Mouse (Mus musculus): ENCODE results near the gene Slc7a5. TPM values are rescaled to one million over a fixed set of nuclear protein-coding genes. Genes with fewer than 3 reads are reported as not detected.

The Slc7a5 gene
- polyA plus RNA-seq, 2 experiments from 2014 or later = 1.8 to 3.3 TPM

DNA sequence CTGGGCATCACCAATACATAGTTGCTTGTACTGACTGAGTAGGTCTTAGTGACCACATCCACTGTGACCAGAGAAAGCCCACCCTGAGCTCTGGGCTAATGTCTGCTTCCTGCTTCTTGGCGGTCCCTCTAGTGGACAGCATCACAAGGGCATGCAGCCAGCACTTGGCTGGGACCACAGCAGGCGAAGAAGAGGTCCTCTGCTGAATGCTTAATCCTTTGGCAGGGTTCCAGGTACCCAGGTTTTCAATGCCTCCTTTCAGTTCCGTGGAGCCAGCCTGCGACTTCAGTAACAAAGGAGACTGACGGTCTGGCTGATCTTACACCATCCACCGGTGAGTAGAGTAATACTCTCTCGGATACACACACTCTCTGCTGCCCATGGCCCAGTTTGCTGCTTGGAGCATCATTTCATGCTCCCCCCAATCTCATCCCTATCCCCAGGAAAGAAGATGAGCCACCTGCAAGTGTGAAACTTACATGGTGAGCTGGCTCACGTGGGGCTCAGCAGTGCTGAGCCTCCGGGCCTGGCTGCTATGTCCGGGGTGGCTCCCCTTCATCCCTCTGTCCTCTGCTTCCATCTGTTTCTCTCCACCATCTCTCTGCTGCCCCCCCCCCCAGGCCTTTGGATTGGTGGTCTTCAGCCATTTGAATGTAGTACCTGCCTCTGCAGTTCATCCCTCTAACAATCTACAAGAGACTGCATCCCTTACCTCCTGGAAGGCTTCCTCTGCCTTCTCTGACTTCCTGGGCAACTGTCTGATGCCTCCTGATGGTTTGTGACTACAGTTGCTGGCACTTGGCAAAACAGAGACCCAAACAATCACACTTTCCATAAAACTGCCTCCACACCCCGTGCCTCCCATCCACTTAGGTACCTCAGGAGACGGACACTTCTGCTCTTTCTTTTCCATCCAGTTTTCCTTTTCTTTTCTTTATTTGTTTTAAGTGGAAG, 28.1 kb upstream of the Slc7a5 start:
- ATAC-seq = no peak

DNA sequence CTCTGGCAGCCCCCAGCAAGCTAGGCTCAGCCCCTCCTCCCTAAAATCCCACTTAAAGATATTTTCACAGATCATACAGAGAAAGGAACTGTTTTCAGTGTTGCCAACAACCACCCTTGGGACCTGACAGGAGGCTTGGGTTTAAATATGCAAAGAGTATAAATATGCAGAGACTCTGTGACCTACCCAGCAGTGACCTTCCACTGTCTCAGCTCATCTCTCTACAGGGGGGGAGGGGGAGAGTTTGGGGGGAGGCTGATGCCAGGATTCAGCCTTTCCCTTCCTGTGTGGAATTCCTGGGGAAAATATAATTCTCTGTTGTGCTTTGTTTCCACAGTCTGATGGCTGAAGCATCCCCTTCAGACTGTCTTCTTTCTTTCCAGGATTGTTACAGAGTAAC, 27.4 kb upstream of the Slc7a5 start:
- no peak for ATAC-seq

DNA sequence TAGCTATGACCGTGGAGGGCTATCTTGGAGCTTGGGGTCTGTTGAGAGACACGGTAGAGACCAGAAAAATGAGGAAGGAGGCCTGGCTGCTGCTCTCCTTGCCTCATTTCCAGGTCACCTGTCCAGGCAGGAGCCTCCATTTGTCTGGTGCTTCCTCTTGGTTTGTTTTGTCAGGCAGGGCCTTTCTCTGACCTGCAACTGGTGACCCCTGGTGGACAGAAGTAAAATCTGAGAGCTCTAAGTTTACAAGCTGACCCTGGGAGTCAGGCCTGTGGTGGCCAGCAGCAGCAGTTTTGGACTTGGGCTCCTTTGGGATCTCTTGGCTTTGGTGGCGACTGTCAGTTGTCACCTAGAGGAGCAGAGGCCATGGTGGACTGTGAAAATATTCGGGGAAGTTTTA, 27.0 kb upstream of the Slc7a5 start:
- no peak for ATAC-seq

DNA sequence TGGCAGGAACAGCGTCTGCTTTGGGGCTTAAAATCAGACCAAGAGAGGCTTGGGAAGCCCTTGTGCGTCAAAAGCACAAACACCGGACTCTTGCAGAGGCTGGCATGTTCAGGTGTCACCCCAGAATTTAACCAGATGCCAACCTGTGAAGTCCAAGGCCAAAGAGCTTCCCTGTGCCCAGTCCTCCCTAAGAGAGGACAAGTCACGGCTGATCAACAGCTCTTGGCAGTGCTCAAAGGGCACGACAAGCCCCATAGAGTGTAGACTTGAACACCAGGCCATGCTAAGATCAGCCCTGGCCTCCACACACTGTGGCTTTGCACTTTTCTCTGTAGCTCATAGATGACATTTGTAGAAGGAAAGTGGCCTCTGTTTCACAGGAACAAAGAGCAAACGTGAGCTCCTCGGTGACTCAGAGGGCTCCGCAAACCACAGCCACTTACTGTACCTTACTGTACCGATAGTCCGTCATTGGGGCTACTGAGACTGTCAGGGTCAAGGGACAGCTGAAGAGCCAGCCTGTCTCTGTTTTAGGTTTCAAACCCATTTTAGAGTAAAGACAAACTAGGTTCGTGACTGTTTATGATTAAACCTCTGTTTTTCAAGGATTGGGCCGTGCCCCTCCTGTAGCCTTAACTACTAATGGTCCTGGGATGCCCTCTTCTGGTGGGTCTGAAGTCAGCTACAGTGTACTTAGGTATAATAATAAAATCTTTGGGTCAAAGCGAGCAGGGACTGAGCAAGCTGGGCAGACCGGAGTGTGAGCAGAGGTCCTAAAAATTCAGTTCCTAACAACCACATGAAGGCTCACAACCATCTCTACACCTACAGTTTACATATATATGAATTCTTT, 25.4 kb upstream of the Slc7a5 start:
- no peak for ATAC-seq

DNA sequence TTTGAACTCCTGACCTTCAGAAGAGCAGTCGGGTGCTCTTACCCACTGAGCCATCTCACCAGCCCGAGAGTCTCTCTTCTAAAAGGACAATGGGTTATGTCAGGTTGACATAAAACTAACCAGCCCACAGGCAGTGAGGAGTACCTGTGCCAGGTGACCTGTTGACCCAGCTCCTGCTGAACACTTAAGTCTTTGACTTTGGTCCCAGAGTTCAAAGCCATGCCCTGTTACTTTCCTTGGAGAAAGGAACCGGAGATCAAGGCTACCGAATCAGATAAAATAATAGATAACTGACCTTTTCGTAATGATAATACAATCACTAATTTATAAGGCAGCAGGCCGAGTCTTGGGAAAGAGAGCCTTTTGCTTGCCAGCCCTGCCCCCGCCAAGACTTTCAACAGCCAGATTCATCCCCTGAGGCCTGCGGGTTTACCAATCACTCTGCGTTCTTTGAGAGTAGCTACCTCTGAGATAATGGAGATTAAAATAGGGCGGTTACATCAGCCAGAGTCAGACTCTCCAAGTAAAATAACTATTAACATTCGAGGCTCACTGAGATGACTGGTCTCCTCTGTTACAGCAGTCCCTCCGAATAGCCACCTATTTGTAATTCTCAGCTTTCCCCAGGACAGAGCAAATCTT, 24.7 kb upstream of the Slc7a5 start:
- ATAC-seq = no peak

DNA sequence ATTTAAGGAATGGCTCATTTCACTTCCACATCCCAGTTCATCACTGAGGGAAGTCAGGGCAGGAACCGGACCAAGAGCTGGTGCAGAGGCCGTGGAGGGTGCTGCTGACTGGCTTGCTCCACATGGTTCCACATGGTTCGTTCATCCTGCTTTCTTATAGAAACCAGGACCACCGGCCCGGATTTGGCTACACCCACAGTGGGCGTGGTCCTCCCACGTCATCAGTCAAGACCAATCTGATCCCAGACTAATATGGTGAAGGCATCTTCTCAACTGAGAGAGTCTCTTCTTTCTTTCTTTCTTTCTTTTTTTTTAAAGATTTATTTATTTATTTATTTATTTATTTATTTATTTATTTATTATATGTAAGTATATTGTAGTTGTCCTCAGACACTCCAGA, 24.1 kb upstream of the Slc7a5 start:
- ATAC-seq = no peak

DNA sequence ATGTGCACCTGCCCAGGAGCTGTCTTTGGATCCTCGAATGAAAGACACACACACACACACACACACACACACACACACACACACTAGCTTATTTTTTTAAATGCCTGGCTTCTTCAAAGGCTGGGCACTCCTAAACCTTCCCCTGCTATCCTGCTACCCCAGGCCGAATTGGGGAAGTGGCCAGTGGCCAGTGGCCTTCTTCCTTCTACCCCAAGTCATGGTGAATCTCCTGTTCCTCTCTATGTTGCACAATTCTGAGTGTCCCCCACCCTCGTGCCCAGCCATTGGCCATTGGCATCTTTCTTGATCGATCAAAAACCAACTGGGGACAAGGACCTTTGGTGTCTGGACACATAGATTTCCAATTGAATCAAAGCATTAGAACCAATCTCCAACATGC, 22.6 kb upstream of the Slc7a5 start:
- no peak for ATAC-seq

DNA sequence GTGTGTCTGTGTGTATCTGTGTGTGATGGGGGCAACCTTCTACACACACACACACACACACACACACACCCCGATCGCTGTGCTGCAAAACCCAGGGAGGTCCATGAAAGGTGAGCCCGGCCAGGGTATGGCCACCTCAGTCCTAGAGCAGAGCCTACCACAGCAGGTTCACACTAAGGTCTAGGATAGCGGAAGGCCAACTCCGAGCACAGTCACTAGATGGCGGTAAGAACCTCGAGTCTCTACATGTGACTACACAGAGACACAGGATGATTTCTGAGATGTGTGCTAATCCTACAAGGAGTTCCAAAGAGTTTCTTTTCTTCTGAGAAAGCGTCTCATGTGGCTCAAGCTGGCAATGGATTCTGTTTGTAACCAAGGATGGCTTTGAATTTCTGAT, 19.8 kb upstream of the Slc7a5 start:
- peak; percentile 71 for ATAC-seq

DNA sequence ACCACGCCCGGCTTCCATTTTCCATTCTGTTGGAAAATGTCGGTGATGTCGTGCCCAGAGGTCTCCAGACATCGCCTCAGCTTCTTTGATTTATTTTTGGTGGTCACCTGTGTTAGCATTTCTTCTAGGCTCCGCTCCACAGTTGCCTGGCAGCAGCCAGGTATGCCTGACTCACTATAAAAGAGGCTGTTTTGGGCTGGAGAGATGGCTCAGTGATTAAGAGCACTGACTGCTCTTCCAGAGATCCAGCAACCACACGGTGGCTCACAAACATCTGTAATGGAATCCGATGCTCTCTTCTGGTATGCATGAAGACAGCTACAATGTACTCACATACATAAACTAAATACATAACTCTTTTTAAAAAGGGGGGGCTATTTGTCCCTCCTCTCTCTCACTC, 18.8 kb upstream of the Slc7a5 start:
- ATAC-seq = no peak

DNA sequence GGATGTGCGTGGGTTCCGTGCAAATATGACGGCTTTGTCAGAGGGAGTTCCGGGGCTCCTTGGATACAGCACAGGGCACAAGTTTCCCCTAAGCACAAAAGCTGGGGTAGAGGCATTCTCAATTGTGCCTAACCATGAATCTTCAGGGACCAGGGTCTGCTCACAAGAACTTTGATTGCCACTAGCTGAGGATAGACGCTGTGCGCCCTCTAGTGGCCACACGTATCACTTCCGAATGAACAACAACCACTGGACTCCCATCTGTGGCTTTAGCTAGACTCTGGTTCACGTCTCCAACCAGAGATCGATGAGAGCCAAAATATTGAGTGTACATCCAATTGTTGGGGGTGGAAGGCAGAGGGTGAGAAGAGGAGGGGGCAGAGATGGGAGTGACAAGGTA, 18.1 kb upstream of the Slc7a5 start:
- peak; percentile 54 for ATAC-seq

DNA sequence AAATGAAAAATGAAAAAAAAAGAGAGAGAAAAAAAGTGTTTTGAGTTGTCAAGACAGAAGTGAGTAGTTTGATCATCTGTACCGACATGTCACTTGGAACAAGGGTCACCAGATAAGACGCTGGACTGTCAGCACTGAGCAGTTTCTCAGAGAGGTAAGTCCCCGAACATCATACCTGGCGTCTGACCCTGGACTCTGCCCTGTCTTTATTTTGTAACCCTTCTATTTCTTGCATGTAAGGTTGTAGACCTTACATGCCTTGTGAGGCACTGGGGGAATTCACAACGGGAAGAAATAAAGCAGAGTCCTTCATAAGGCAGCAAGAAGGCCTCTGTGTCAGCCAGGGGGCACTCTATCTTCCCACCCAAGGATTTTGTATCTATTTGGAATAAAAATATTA, 17.2 kb upstream of the Slc7a5 start:
- ATAC-seq = no peak

DNA sequence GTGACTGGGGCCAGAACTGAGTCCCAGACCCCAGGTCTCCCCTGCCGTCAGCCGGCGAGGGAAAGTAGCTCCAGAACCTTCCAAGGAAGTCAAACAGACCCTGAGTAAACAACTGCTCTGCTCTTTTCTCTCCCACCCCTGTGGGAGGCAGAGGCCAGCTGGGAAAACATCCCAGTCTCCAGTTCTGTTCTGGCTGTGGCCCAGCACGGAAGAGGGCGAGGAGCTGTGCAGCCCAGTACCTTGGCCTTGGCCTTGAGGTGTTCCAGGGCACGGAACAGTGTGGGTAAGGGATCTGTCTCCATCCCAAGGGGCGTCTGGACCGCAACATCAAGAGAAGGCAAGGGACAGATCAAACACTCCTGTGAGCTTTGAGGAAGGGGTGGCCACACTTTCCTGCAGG, 14.6 kb upstream of the Slc7a5 start:
- ATAC-seq = no peak

DNA sequence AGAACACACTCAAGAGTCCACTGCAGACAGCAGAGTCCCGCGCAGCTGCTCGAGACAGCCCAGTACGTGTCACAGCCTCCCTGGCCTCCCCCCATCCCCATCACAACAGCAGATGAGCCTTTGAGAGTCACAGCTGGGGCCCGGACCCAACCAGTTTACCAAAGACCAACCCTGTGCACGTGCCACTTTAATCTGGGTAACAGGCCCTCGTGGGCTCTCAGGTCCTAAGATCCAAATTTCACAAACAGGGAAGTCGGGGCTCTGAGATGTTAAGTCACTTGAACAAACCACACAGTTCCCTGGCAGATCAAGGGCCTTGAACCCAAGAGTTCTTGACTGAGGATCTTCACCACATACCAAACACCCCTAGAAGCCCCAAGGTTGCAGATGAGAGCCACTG, 14.1 kb upstream of the Slc7a5 start:
- ATAC-seq = no peak

DNA sequence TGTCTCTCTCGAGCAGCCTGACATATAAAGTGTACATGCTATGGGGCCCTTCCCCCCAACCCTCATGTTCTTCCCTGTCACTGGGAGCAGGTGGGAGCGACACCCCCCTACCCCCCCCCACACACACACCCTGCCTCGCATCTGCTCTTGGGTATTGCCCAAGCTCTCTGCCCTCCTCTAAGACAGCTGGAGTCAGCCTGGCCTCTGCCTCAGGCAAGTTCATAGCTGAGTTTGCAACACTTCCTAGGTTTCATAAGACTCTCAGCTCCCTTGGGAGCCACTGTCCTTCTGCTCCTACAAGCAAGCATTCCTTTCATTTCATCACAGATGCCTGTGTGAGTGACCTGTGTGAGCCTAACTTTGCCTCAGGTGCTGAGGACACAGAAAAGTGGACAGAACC, 12.2 kb upstream of the Slc7a5 start:
- ATAC-seq = no peak

DNA sequence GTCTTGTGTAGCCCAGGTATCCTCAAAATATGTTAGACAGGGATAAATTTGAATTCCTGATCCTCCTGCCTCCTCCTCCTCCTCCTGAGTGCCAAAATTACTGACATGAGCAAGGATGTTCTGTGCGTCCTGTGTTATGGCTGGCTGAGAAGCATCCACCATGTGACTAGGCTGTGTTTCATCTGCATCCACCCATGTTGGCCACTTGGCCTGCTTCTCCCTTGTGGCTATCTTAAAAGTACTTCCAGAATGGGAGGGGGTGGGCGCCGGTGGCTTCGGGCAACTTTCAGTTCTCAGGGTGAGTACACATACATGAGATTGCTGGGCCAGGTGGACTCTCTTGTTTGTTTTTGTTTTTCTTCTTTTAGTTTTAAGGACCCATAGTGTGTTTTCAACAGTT, 11.7 kb upstream of the Slc7a5 start:
- ATAC-seq = no peak

DNA sequence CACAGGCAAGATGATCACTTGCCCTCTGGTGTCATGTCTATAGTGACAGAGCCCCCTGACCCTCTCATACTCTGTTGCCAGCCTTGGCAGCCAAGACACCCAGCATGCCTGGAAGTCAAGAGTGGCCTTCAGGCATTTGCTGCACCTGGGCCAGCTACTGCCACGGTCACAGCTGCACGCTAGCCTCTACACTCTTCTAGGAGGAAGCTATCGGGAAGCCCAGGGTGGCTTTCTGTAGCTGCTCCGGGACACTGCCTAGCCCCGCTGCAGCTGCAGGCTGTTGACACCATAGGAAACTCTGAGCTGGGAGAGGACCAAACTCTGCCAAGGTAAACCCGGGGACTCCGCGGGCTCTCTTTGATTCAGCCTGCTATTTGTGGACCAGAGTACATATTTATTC, 5.9 kb upstream of the Slc7a5 start:
- no peak for ATAC-seq

DNA sequence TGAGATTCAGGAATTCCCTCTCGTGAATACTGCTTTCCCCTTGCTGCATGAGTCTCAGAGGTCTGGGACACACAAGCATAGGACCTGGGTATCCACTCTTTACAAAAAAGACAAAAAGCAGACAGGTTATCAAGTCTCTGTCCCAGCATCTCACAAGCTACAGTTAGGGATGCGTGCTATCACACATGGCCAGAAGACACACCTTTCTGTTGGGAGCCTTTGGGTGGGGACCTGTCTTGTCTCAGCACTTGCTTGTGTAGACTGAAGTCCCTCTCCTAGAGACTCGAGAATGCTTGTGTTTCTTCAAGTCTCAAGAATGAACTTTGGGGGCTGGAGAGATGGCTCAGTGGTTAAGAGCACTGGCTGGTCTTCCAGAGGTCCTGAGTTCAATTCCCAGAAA, 5.3 kb upstream of the Slc7a5 start:
- ATAC-seq = no peak

DNA sequence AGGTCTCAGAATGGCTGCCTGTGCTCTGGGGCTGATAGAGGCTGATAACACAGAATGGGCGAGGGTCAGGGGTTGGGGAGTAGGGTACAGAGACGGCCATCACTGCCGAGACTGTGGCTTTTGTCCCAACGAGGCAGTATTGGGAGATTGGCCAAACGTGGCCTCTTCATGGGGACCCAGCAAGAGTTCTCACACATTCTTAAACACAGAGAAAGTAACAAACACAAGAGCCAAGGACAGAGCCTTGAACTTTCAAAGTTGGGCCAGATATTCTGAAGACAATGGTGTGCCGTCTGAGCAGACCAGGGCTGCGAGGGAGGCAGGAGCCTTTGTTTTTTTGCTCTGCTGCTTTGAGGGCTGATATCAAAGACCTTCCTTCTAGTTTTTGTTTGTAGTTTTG, 4.5 kb upstream of the Slc7a5 start:
- no peak for ATAC-seq

DNA sequence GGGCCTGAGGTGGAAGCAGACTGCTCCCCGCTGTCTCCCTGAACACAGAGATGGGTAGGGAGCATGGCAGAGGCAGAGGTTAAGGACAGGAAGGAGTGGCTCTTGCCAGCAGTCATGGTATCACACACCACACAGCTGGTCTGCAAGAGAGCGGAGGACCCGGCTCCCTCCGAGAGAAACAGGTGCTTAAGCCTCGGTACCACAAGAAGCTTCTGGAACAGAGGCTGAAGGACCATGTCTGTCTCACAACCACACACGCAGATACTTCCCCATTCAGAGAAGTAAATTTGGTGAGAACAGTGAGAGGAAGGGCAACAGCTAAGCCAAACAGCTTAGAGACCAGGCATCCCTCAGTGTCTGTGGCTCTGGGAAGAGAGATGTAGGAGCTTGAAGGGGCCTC, 3.9 kb upstream of the Slc7a5 start:
- ATAC-seq = no peak

DNA sequence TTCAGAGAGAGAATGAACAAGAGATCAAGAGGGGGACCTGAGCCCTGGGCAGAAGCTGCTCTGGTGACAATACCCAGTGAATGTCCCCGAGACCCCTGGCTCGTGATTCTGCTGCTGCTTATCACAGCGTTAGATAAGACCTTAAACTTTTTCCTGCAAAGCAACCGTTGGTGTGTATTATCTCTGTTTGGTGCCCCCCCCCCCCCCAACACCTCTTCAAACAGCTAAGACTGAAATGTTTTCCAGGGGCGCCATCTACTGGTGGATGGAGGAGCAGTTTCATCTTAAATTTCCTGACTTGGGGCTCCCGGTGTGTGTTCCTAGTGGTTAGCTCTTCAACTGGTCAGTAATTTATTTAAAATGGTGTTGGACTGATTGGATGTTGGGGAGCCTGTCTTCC, 2.2 kb upstream of the Slc7a5 start:
- ATAC-seq = no peak

DNA sequence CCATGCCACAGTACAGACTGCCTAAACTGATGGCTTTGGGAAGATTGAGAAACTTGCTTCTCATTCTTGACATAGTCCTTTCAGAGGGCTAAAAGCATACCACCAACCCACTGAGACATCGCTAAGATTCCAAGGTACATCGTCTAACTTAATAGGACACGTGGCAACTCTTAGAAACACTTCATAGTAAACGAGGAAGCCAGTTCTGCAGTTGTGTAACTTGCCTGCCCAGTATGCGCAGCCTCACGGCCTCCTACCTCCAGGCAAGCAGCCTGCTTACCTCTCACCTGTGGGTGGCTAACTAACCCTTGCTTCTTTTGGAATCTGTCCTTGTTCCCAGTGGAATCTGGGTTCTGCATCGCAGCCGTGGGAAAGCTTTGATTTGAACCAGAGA, 1.7 kb upstream of the Slc7a5 start:
- no peak for ATAC-seq

DNA sequence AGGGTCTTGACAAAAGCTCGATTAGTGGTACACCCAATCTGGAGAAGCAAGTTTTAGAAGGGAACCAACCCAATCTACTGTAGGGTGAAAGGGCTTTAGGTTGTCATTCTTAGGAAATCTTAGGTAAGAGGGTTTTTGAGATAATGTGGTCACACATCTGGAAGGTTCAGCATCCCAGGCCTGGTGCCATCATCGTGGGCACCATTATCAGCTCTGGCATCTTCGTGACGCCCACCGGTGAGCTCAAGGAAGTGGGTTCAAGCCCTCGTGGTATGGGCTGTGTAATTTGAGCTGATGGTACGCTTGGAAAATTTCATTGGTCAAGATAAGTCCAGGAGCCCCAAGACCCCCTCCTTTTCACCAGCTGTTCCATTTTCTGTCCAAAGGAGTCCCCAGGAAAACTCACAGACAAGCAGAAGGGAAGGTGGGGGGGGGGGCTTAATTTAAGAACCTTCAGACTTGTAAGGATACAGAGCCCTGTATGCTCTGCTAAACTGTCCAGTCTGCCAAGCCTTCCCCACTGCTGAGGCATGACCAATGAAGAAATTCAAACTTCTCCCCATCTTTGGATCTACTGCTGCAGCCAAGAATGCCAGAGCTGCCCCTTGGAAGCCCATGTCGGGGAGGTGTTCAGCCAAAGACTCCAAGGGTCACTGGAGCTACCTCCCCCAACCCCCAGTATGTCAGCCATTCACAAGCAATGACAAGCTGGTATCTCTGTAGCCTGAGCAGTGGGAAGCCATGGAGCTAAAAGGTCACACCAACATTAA, 1.1 kb upstream of the Slc7a5 start:
- ATAC-seq = no peak
